Mouse (Mus musculus) embryo, embryonic 11 days (tissue): ENCODE measurements at regions not wholly inside any gene's neighbourhood (a gene's known extent, or its start where the extent isn't known, plus 50 kb on each side); places are given as distances from the start of the nearest gene placed in this dataset.
"Not testable (repeated sequence)": the region's sequence is repeated elsewhere in the genome, so short reads cannot be mapped to it uniquely, and the experiment has no call there.

Experiments
- DNase-seq: peaks from one replicate; pipeline ENCODE4 v3.0.0-alpha.2; 2015

GRCm38 (mm10) chr3:18295921-18296320 lies 347.7 kb downstream of the Cypt12 start:
- DNase-seq = no peak

- no peak for DNase-seq
Observed at GRCm38 (mm10) chr3:18298699-18299098, 350.5 kb downstream of the Cypt12 start.

GRCm38 (mm10) chr3:18299502-18299901 lies 351.3 kb downstream of the Cypt12 start:
- peak; percentile 1 for DNase-seq

GRCm38 (mm10) chr3:18319433-18319832 lies 371.2 kb downstream of the Cypt12 start:
- DNase-seq = no peak

GRCm38 (mm10) chr3:18333182-18333581 lies 385.0 kb downstream of the Cypt12 start:
- no peak for DNase-seq

GRCm38 (mm10) chr3:18339189-18339588 lies 391.0 kb downstream of the Cypt12 start:
- DNase-seq = no peak

- DNase-seq = no peak
Observed at GRCm38 (mm10) chr3:18341757-18342156, 393.5 kb downstream of the Cypt12 start.

- DNase-seq = no peak
Observed at GRCm38 (mm10) chr3:18378014-18379005, 430.1 kb downstream of the Cypt12 start.

- DNase-seq = no peak
Observed at GRCm38 (mm10) chr3:18421886-18422575, 473.8 kb downstream of the Cypt12 start.

GRCm38 (mm10) chr3:18428908-18429307 lies 480.7 kb downstream of the Cypt12 start:
- DNase-seq = no peak

- DNase-seq = no peak
Observed at GRCm38 (mm10) chr3:18438845-18439244, 490.6 kb downstream of the Cypt12 start.

- no peak for DNase-seq
Observed at GRCm38 (mm10) chr3:18452197-18452933, 504.2 kb downstream of the Cypt12 start.

- DNase-seq = no peak
Observed at GRCm38 (mm10) chr3:18453220-18453985, 505.2 kb downstream of the Cypt12 start.

- DNase-seq = no peak
Observed at GRCm38 (mm10) chr3:18453986-18454291, 505.7 kb downstream of the Cypt12 start.

GRCm38 (mm10) chr3:18454558-18455191 lies 506.5 kb downstream of the Cypt12 start:
- not testable (repeated sequence) for DNase-seq

GRCm38 (mm10) chr3:18456033-18456690 lies 508.0 kb downstream of the Cypt12 start:
- DNase-seq = no peak

GRCm38 (mm10) chr3:18460267-18460666 lies 512.1 kb downstream of the Cypt12 start:
- DNase-seq = no peak

- DNase-seq = no peak
Observed at GRCm38 (mm10) chr3:18471846-18472245, 523.6 kb downstream of the Cypt12 start.

- no peak for DNase-seq
Observed at GRCm38 (mm10) chr3:18479557-18479956, 531.3 kb downstream of the Cypt12 start.

- no peak for DNase-seq
Observed at GRCm38 (mm10) chr3:18482006-18482405, 533.8 kb downstream of the Cypt12 start.

- no peak for DNase-seq
Observed at GRCm38 (mm10) chr3:18488886-18489285, 540.7 kb downstream of the Cypt12 start.
